Mouse (Mus musculus) retina, embryonic 14.5 days (tissue): ENCODE measurements at regions not wholly inside any gene's neighbourhood (a gene's known extent, or its start where the extent isn't known, plus 50 kb on each side); places are given as distances from the start of the nearest gene placed in this dataset.
"Not testable (repeated sequence)": the region's sequence is repeated elsewhere in the genome, so short reads cannot be mapped to it uniquely, and the experiment has no call there.

ENCODE experiments used
- DNase-seq: peaks from one replicate; pipeline ENCODE4 v3.0.0-alpha.2; 2015; ENCODE audit warnings: low spot score

GRCm38 (mm10) chr15:3685254-3685653, 102.0 kb upstream of the Ghr start:
- no peak for DNase-seq

GRCm38 (mm10) chr15:3677026-3677425, 93.7 kb upstream of the Ghr start:
- not testable (repeated sequence) for DNase-seq

GRCm38 (mm10) chr15:3672586-3672985, 89.3 kb upstream of the Ghr start:
- no peak for DNase-seq

- DNase-seq, result no peak
Observed at GRCm38 (mm10) chr15:3671169-3671568, 87.9 kb upstream of the Ghr start.

GRCm38 (mm10) chr15:3669411-3669810, 86.1 kb upstream of the Ghr start:
- DNase-seq, result no peak

GRCm38 (mm10) chr15:3668863-3669262, 85.6 kb upstream of the Ghr start:
- no peak for DNase-seq

GRCm38 (mm10) chr15:3648741-3649140, 65.4 kb upstream of the Ghr start:
- DNase-seq, result no peak

GRCm38 (mm10) chr15:3640091-3640490, 56.8 kb upstream of the Ghr start:
- DNase-seq, result no peak
